Mouse (Mus musculus) liver, postnatal 0 days (tissue): ENCODE results near the gene Foxa1. TPM values are rescaled to one million over a fixed set of nuclear protein-coding genes. Genes with fewer than 3 reads are reported as not detected.

ENCODE experiments used
- ATAC-seq: fragments of 200-750 bp; cut with Nextera tagmentation; 2 replicates; pipeline ENCODE4 v1.8.0; 2017; ENCODE audit warnings: mild to moderate bottlenecking, moderate library complexity
- DNase-seq: peaks from one replicate; pipeline ENCODE4 v3.0.0-alpha.2; 2016
- H3K27ac ChIP-seq: fragments of 300-500 bp; sonication (generic); 2 replicates; pipeline ENCODE4 v1.5.1; 2014; ENCODE audit warnings: antibody characterized with exemption, moderate library complexity, mild to moderate bottlenecking, low read depth
- H3K27me3 ChIP-seq: fragments of 300-500 bp; sonication (generic); 2 replicates; pipeline ENCODE4 v1.6.1; 2014; ENCODE audit warnings: low read length, control low read depth, mixed read lengths; ENCODE audit not compliant: insufficient read depth
- H3K36me3 ChIP-seq: fragments of 300-500 bp; sonication (generic); replicated peaks from 2 replicates; pipeline ENCODE4 v1.6.1; 2014; ENCODE audit warnings: mild to moderate bottlenecking, control low read depth, low read length, moderate library complexity, mixed read lengths; ENCODE audit not compliant: insufficient read depth
- H3K4me1 ChIP-seq: fragments of 300-500 bp; sonication (generic); 2 replicates; pipeline ENCODE4 v1.6.1; 2014; ENCODE audit warnings: antibody characterized with exemption, mild to moderate bottlenecking, control low read depth; ENCODE audit not compliant: insufficient read depth
- H3K4me2 ChIP-seq: fragments of 300-500 bp; sonication (generic); 2 replicates; pipeline ENCODE4 v1.6.1; 2014; ENCODE audit warnings: low read depth, mild to moderate bottlenecking, low read length, moderate library complexity, mixed read lengths
- H3K4me3 ChIP-seq: fragments of 300-500 bp; sonication (generic); 2 replicates; pipeline ENCODE4 v1.5.1; 2014; ENCODE audit warnings: low read depth, low read length
- H3K9ac ChIP-seq: fragments of 300-500 bp; sonication (generic); replicated peaks from 2 replicates; pipeline ENCODE4 v1.6.1; 2014; ENCODE audit warnings: mild to moderate bottlenecking, moderate library complexity
- H3K9me3 ChIP-seq: fragments of 300-500 bp; sonication (generic); 2 replicates; pipeline ENCODE4 v1.6.1; 2016; ENCODE audit warnings: mild to moderate bottlenecking, control low read depth, low read length, mixed read lengths
- CTCF ChIP-seq: sonication (generic); IDR thresholded peaks from 2 replicates; pipeline ENCODE4 v1.5.1; 2016; ENCODE audit warnings: antibody characterized with exemption, low read depth
- EP300 ChIP-seq: IDR thresholded peaks from 2 replicates; pipeline ENCODE4 v1.6.1; 2016; ENCODE audit warnings: antibody characterized with exemption, low read depth, mild to moderate bottlenecking
- WGBS: fragments of 180-500 bp; shearing (Covaris S2); extraction: QIAGEN DNeasy Blood & Tissue Kit; methylation state at CpG from one replicate; pipeline ENCODE4 v1.1.7; 2014; ENCODE audit not compliant: insufficient replicate concordance; 5-methylcytosine and 5-hydroxymethylcytosine counted together
- polyA plus RNA-seq: library from polyadenylated mRNA; unstranded; fragments of >200 nt; fragmentation: Nextera tagmentation; extraction: Ambion mirVana; gene quantifications from 2 replicates; pipeline ENCODE4 v1.2.1, GENCODE M21; 2015

Foxa1 gene
- polyA plus RNA-seq, 1 experiment from 2014 or later = 1.5 TPM

GRCm38 (mm10) chr12:57528335-57528734 lies 18.4 kb downstream of the Foxa1 start:
- no peak overlapping the region for H3K27ac ChIP-seq
- DNase-seq (no peak), ATAC-seq (no peak)
- TF ChIP-seq CTCF (no peak), EP300 (no peak)
- WGBS = 51% methylated on average over 4 of the region's 4 CpGs
- no peaks in the 10 kb centered on the region for H3K9me3 ChIP-seq
- H3K36me3 ChIP-seq = no peaks in the 10 kb centered on the region
- H3K27me3 ChIP-seq = 0 out of 2 replicates have a peak, but pooled peaks cover 6% of the 10 kb centered on the region
- H3K4me3 ChIP-seq = no peak overlapping the region
- no peak overlapping the region for H3K4me2 ChIP-seq
- no peak overlapping the region for H3K9ac ChIP-seq
- H3K4me1 ChIP-seq = no peaks in the 10 kb centered on the region

DNA sequence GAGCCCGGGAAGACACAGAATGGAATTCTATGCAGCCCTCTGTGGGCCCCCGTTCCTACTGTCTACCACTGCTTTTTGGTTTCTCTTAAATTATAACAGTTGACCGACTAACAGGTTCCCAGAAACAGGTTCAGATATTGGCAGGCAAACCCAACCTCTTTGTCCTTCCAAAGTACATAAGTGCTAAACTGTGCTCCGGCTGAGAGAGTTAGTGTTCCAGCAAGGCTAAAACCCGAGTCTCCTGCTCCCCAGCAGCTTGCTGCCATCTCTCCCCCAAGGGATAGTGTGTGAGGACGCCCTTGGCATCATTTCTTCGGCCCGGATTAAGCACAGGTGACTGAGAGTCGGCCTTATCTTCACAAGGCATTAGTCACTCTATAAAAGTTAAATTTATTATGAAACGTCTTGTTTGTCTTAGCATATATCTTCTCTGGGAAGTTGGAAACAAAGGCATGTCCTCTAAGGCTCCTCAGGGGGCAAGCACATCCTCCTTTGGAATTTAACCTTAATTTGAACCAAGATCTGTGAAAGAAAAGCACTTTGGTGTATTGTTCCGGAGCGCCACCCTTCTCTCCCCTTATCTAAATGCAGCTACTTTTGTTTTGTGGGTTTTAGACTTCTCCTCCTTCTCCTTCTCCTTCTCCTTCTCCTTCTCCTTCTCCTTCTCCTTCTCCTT lies 30.9 kb downstream of the Foxa1 start:
- H3K9me3 ChIP-seq = no peaks in the 10 kb centered on the region
- TF ChIP-seq EP300 = no peak
- TF ChIP-seq CTCF = no peak
- no peak overlapping the region for H3K4me2 ChIP-seq
- no peak overlapping the region for H3K4me3 ChIP-seq
- no peaks in the 10 kb centered on the region for H3K36me3 ChIP-seq
- DNase-seq (no peak), ATAC-seq (no peak)
- no peak overlapping the region for H3K9ac ChIP-seq
- H3K4me1 ChIP-seq = no peaks in the 10 kb centered on the region
- WGBS = 48% methylated on average over 12 of the region's 12 CpGs
- H3K27me3 ChIP-seq = no peaks in the 10 kb centered on the region
- H3K27ac ChIP-seq = no peak overlapping the region

DNA sequence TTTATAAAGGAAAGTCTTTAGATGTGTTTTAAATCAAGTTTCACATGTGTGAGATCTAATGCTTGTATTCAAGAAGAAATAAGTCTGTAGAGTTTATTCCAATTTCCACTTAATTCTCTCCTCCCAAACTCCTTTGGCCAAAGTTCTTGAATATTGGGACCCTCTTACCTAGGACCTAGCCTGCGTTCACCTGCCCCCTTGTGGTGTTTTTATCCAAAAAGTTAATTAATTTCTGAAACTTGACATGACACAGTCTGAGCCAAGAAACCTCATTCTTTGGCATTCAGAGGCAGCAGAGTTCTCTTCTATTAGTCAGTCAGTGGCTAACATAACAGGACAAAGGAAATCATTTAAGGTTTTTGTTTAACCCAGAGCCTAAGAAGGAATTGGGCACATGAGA lies 32.2 kb downstream of the Foxa1 start:
- Histone ChIP-seq H3K4me3 (no peak overlapping the region), H3K4me1 (no peaks in the 10 kb centered on the region), H3K9ac (no peak overlapping the region), H3K27ac (no peak overlapping the region), H3K4me2 (no peak overlapping the region), H3K9me3 (no peaks in the 10 kb centered on the region), H3K27me3 (no peaks in the 10 kb centered on the region), H3K36me3 (no peaks in the 10 kb centered on the region)
- ATAC-seq = no peak
- DNase-seq = no peak
- TF ChIP-seq CTCF (no peak), EP300 (no peak)
- 49% methylated on average over 1 of the region's 1 CpGs for whole genome bisulfite sequencing

- TF ChIP-seq CTCF (no peak), EP300 (no peak)
- Histone ChIP-seq H3K4me2 (no peak overlapping the region), H3K4me1 (no peaks in the 10 kb centered on the region), H3K27ac (no peak overlapping the region), H3K9me3 (no peaks in the 10 kb centered on the region), H3K4me3 (no peak overlapping the region), H3K27me3 (no peaks in the 10 kb centered on the region), H3K9ac (no peak overlapping the region), H3K36me3 (no peaks in the 10 kb centered on the region)
- 76% methylated on average over 5 of the region's 5 CpGs for WGBS
- ATAC-seq (no peak), DNase-seq (no peak)
Observed at GRCm38 (mm10) chr12:57511560-57511959, 35.2 kb downstream of the Foxa1 start.

DNA sequence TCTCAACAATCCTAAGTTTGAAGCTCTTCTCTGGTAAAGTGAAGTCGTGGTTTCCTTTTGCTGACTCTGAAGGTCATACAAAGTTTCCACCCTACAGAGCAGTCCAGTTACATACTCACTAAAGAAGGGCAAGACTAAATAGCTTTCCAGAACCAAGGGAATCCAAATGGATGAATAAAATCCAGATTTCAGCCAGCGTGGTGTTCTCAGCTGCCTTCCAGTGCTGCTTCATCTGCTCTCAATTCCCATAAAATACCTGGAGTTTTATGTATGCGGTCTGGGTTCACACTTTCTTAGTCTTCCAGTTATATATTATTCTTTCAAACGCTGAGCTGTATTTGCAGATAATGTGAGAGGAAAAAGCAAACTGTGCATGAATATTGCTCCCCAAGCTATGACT lies 35.6 kb downstream of the Foxa1 start:
- ATAC-seq (no peak), DNase-seq (no peak)
- Histone ChIP-seq H3K4me2 (no peak overlapping the region), H3K27me3 (no peaks in the 10 kb centered on the region), H3K27ac (no peak overlapping the region), H3K9me3 (no peaks in the 10 kb centered on the region), H3K4me1 (no peaks in the 10 kb centered on the region), H3K4me3 (no peak overlapping the region), H3K9ac (no peak overlapping the region), H3K36me3 (no peaks in the 10 kb centered on the region)
- 75% methylated on average over 4 of the region's 4 CpGs for WGBS
- TF ChIP-seq EP300 = no peak
- no peak for TF ChIP-seq CTCF

GRCm38 (mm10) chr12:57509726-57510125 lies 37.0 kb downstream of the Foxa1 start:
- no peak overlapping the region for H3K4me2 ChIP-seq
- TF ChIP-seq EP300 (no peak), CTCF (no peak)
- WGBS = 68% methylated on average over 4 of the region's 4 CpGs
- DNase-seq (no peak), ATAC-seq (no peak)
- H3K36me3 ChIP-seq = no peaks in the 10 kb centered on the region
- no peaks in the 10 kb centered on the region for H3K27me3 ChIP-seq
- H3K27ac ChIP-seq = no peak overlapping the region
- no peaks in the 10 kb centered on the region for H3K9me3 ChIP-seq
- no peak overlapping the region for H3K4me3 ChIP-seq
- no peaks in the 10 kb centered on the region for H3K4me1 ChIP-seq
- H3K9ac ChIP-seq = no peak overlapping the region
